Mouse (Mus musculus): ENCODE data around the gene Uroc1.
A peak's percentile ranks its signal among the peaks of the same experiment; 100 is the strongest.

Uroc1 gene

DNA sequence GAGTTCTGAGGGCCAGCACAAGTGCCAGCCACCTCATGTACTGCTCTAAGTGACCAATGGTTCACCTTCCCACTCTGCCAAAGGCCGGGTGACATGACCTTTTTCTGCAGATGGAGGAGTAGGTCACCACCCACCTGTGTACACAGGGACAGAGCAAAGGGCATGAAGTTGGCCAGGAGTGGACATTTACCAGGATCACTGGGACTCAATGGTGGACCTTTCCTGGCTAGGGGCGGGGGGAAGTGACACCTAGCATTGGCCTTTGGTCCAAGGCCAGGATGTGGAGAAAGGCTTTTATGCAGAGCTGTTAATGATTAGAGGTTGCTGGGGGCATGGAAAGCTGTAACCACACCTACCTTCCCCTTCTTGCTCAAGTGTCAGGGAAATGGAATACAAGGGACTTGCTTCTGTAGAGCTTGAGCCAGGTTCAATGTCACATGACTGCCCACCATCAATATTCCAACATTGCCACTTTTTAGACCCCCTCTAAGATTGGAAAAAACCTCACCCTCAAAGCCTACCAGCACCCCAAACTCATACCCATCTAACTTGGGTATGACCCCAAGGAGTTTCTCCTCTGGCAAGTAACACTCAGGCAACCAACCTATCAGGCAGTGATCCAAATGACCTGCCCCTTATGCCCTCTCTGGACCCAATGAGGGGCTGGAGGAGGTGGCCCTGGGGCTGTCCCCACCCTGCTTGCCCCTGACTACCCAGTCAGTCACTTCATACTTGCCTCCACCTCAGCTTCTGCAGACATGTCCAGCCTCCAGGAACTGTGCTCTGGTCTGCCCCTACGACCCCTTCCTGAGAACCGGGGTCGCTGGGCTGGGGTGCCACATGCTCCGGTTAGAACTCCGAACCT is at the start of gene Uroc1:
Gene Uroc1 (plus strand): TSS at position 724 of the 865 bp plus-strand sequence.
- no peak for DNase-seq (ENCODE audit: low spot score)

GRCm38 (mm10) chr6:90288265-90288664 is 44.8 kb upstream of the Uroc1 start:
- peak; percentile 30 for DNase-seq (ENCODE audit: low spot score)

DNA sequence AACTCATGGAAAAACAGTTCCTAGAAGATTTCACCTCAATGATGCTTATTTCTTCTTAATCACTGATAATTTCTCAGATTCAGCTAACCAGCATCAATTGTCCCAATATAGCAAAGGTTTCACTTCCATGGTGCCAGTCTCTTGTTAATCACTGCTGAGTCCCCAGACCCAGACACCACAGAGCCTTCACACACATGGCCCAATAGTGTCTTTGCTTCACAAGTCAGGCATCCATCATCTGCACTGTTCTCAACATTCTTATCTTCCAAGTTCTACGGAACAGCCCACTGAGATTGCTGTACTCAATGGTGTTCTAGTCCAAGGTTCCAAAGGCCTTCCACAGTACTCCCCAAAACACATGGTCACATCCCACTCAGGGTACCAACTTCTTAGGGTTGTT is 32.2 kb upstream of the Uroc1 start, which contains the start of gene BC048671:
Gene BC048671 (plus strand): TSS at position 301 of the 400 bp plus-strand sequence.
- no peak for DNase-seq (ENCODE audit: low spot score)

- no peak for DNase-seq (ENCODE audit: low spot score)
Measured at GRCm38 (mm10) chr6:90306315-90306975, 26.6 kb upstream of the Uroc1 start.

DNA sequence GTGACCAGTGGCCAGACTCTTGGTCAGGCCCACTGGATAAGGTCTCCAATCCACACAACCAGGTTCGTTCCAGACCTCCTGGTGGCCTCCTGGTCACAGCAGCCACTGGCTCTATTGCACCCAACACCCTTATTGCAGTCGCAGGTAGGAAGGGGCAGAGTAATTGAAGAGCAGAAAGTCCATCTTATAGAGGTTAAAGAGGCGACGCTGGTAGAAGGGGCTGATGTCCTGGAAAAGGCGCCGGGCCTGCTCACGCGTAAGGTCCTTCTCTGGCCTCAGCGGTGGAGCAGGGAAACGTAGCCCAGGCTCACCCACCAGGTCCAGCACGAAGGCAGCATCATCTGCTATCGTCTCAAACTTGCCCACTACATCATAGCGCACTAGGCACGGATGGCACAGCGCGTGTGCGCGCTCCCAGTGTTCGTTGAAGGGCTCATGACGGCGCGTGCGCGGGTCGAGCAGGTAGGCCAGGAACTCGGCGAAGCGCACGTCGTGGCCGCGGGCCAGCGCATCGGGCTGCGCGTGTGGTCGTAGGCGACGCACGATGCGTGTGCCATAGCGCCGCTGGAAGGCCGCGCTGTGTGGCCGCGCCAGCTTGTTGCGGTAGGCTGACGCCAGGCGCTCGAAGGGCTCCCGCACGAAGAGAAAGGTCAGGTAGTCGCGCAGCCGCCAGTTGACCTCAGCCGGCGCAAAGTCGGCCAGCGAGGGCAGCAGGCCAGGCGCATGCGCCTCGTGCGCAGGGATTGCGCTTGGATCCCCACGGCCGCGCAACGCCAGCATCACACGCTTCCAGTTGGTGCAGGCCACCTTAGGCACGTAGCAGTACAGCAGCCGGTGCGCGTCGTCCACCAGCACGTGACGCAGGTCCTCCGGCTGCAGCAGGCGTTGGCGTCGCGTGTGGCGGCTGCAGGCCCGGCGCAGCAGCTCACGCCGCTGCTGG is 24.0 kb upstream of the Uroc1 start:
- no peak for DNase-seq (ENCODE audit: low spot score)

GRCm38 (mm10) chr6:90315961-90316360 is 17.1 kb upstream of the Uroc1 start:
- DNase-seq (ENCODE audit: low spot score) = no peak

DNA sequence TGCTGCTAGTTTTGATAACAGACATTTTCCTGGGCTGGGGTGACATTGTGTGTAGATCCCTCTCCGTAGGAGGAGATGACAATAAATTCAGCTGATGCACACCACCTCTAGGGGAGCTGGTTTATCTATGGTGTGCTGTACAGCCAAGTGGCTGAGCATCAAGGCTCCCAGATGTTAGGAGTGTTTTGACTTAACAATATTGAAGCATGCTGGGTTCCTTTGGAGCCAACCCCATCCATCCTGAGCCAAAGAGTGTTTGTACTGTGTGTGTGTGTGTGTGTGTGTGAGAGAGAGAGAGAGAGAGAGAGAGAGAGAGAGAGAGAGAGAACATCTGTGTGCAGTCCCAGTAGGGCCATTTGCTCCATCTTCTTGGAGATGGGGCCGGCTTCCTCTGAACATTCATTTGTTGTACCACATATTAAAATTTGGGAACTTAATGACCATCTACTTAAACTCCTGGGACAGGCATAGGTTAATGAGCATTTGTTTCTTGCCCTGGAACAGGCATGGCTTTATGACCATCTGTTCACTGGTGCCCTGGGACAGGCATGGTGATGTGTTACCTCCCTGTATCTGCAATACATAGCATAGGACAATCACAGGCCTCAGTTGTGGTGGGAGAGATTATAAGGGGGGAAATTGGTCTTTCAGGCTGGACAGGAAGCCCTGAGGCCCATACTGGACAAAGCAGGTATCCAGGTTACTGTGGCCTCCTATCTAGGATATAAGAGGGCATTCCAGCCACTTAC is 15.4 kb upstream of the Uroc1 start:
- DNase-seq (ENCODE audit: low spot score) = no peak

DNA sequence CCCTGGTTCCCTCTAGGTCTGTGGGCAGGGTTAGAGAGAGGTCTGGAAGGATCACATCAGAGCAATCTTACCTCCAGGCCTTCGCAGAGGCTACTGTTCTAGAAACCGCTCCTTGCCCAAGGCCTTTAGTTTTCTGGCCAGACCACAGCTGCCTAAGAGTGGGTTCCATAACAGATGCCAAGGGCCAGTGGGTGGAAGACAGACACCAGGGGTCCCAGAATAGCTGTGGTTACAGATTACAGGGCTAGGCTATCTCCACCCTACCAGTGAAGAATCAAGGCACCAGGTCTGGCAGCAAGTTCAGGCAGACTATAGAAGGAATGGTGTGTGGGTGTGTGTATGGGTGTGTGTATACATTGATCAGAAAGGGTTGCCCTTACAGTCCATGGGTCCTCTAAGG is 14.1 kb upstream of the Uroc1 start:
- no peak for DNase-seq (ENCODE audit: low spot score)

GRCm38 (mm10) chr6:90319475-90320191 is 13.5 kb upstream of the Uroc1 start:
- no peak for DNase-seq (ENCODE audit: low spot score)

DNA sequence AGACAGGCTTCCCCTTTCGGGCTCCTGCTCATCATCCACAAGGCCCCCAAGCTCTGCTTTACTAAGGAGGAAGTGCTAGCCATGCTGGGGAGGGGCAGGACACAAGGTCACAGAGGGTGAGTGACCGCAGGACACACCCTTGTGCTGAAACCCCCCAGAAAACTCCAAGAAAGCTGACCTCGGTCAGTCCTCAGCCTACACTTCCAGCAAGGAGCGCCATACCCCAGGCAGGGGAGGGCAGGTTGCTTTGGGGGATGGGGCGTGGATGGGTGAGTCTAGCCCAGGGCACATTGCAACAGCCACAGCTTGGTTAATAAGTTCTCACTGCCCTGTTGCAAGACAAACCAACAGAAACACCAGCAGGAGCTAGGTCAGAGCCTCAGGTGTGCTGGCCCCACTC is 12.7 kb upstream of the Uroc1 start:
- DNase-seq (ENCODE audit: low spot score) = no peak

- DNase-seq (ENCODE audit: low spot score) = no peak
Measured at GRCm38 (mm10) chr6:90321811-90322210, 11.3 kb upstream of the Uroc1 start.

DNA sequence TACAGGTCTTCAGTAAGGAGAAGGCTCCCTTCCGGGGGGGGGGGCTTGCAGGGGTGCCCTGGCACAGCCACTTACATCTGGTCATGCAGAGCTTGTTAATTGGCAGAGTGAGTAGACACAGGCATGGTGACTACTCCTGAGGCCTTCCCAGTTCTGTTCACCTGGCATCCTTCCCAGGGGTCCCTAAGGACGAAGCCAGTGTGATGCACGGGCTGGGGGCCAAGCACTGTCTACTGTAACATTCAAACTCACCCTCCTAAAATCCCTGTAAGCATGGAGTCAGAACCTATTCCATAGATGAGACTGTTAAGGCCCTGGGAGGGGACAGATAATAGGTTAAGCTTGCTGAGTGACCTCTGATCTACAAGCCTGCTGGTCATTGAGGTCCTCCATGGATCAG is 9.1 kb upstream of the Uroc1 start:
- no peak for DNase-seq (ENCODE audit: low spot score)

- DNase-seq (ENCODE audit: low spot score) = no peak
Measured at GRCm38 (mm10) chr6:90324463-90324862, 8.6 kb upstream of the Uroc1 start.

DNA sequence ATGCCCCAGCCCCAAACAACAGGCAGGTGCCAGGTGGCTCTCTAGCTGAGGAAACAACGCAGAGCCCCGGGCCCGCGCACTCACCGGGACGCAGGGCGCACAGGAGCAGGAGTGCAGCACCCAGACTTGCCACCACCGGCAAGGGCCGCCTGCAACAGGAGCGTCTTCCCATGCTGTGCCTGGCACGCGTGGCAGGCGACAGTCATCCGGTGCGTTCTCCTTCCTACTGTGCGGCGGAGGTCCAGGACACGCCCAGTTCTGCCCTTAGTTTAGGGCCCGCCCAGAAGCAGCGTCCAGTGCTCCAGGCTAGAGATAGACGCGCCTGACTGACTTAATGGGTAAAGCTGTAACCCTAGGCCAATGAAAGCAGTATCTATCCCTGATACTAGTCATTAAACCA is 8.1 kb upstream of the Uroc1 start, which contains the start of gene Chst13:
Gene Chst13 (minus strand): TSS at position 195 of the 400 bp plus-strand sequence.
- DNase-seq (ENCODE audit: low spot score) = peak; percentile 32

DNA sequence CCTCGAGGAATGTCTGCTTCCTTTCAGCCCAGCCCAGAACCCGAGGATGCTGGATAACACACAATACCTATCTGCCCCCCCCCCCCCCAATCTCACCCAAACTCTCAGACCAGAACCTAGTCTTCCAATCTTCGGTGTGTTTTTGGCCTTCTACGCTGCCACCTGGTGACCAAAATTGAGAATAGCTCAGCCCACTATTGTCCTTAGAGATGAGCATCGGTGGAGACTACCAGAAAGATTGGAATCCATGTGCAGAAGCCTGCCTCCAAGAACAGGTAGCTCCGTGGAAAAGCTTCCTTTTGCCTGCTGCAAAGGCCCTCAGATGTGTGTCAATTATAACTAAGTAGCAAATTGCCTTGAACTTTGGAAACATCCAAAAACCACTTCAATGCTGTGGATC is 5.4 kb upstream of the Uroc1 start:
- peak; percentile 65 for DNase-seq (ENCODE audit: low spot score)

GRCm38 (mm10) chr6:90329953-90330352 is 3.1 kb upstream of the Uroc1 start:
- no peak for DNase-seq (ENCODE audit: low spot score)

- no peak for DNase-seq (ENCODE audit: low spot score)
Measured at GRCm38 (mm10) chr6:90334244-90334643, 1.2 kb downstream of the Uroc1 start.

DNA sequence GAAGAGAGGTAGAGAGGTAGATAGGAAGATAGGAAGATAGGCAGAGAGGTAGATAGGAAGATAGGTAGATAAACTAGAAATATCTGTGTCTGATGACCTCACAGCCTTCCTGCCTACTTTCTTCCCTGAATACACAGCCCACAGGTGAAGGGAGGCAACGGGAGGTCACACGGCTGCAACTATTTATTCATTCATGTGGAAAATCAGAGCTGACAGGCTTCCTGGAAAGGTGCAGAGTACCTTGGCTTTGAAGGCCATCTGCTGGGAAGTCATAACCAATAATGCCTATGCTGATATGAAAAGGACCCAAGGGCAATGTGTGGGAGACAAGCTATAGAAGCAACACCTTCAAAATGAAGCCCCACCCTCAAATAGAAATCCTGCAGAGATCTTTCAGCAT is 9.3 kb downstream of the Uroc1 start:
- no peak for DNase-seq (ENCODE audit: low spot score)

DNA sequence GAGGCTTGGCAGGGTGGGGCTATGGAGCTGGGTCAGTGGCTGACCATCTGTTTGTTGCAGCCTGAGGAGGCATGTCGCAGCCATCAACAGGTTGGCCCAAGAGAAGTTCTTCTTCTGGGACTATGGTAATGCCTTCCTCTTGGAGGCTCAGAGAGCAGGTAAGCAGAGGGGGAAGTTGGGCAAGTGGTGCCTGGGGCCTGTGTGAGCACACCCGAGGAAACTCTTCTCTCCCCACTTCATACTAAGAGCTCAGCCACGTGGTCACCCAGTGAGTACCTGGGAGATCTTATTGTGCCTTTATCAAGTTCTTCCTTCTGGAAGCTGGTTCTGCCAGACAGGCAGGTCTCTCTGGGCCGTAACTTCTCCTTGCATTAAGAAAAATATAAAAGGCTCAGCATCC is 14.1 kb downstream of the Uroc1 start:
- DNase-seq (ENCODE audit: low spot score) = no peak

DNA sequence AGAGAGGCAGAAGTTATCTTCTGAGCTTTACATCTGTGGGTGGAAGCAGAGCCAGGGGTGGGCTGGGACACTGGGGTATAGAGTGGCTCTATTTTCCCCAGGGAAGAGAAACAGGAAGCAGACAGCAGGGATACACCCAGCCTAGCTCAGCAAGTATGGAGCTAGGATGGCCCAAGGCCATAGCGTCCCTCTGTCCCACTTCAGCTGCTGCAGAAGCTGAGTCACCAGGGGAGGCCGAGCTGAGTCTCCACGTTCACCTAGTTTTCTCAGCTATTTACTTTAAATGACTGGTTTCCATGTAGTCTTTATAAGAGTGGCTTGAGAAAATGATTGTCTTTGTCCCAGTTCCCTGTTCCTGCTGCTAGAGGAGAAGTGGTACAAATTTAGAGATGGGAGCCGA is 15.4 kb downstream of the Uroc1 start:
- no peak for DNase-seq (ENCODE audit: low spot score)

DNA sequence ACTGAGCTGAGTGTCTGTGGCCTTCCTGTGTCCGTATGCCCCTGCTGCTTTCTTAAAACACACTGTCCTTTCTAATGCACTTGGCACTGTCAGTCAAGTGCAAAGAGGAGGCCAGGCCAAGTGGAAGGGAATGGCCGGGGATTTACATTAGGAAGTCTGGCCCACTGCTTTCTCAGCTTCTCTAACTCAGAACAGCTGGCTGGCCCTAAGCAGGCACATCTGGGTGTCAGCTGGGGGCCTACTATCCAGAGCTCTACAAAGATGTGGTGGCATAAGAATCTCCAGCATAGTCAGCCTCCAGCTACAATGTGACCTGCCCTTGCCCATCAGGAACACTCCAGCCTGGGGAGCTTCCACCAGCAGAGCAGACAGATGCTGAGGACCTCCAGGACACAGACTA is 16.9 kb downstream of the Uroc1 start:
- DNase-seq (ENCODE audit: low spot score) = no peak

Measured in retina, embryonic 14.5 days (tissue).